Mouse (Mus musculus): ENCODE data around the gene Cd3d. TPM values are rescaled to one million over a fixed set of nuclear protein-coding genes. Genes with fewer than 3 reads are reported as not detected.

Gene Cd3d
- 831 TPM for polyA plus RNA-seq (2017; shearing (Covaris generic))

DNA sequence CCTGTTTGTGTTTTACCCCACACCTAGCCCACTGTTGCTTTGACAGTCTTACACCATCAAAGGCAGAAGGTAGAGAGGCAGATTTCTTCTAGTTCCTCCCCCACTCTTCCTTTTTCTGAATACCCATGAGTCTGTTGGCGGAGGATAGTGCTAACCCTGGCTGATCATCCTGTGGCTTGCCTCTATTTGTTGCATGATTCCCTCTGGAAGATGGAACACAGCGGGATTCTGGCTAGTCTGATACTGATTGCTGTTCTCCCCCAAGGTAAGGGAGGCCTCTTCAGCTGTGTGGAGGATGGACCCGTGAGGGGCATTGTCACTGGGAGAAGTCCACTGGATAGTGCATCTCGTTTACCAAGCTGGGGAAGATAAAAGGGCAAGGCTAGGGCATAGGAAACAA lies at the start of gene Cd3d:
Gene Cd3d, plus strand, starts transcription at position 111 of the 400 bp plus-strand sequence.

DNA sequence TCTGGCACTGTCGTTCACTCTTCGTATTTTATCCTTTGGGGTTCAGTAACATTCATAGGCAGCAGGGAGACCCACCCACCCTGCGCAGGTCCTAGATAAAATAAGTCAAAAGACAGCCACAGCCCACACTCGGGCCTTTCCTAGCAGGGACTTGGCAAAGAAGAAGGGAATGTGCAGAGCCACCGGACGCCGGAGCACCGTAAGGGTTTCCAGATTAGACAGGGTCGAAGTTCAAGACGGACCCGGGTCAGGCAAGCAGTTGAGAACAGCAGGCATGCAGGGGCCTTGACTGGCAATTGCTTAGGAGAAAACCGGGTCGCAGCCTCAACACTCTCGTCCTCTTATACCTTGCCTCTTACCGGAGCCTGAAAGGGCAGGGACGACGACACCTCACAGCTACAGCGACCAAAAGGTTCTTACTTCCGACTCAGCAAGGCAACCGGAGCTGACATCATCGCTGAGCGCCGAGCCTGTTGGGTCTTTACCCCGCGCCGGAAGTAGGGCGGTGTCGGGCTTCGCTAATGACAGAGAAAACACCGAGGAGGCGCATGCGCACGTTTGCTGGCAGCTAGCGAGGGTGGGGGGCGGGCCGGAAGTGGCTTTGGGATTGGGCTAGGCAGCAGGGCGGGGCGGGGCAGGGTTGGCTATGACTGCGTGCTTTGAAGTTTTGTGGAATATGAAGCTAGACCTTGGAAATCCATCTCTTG lies 16.3 kb upstream of the Cd3d start, which contains the start of gene Ube4a:
Gene Ube4a, minus strand, starts transcription at position 475 of the 707 bp plus-strand sequence.

DNA sequence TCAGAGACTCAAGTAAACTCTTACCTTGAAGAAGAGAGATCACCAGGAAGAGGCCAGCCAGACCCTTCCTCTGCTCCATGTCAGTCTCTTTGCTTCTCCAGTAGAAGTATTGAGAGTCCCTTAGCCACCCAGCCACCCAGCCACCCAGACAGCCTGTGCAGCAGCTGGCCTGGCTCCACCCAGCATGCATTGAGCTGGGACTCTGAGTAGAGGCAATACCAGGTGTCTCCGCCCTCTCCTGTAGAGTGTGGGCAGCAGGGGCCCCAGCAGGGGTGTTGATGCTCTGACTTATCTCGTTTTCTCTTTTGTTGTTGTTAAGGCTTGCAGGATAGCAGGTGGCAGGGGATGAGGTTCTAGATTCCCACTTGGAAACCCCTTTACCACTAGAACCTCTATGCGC lies 1.3 kb upstream of the Cd3d start, which contains the start of gene Cd3g:
Gene Cd3g, minus strand, starts transcription at position 190 of the 400 bp plus-strand sequence.

DNA sequence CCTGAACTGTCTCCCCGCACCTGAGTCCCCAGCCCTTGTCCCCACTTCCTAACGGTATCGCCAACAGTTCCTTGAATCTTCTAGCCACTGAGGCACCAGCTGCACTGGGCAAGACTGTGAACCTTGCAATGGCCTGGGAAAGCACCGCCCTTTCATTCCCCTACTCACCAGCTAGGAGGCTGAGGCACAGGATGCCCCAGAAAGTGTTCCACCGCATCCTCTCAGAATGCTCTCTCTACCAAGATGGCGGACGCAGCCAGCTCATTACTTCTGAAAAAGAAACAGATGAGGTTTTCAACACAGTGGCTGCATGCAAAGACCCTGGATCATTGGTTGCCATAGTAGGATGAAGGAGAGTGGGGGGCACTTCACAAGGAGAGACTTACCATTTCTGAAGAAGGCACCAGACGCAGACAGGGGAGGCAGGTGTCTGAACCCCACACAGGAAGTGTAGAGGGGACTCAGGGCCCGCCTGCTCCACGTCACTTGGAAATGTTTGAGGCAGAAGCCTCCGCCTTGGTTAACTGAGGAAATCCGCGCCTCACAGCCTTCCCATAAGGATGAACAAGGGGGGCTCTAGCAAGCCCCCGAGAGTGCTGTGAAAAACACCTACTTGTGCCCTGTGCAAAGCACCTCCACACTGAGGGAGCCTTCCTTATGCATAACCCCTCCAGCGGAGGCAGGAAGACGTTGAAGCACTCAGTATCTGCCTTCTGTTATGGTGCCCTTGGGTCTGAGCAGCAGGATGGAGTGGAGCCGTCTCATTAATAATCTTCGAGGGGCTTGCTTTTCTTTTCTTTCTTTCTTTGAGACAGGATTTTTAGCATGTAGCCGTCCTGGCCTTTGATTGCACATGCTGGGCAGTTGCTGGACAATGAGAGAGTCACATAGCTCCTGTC lies 27.8 kb downstream of the Cd3d start, which contains the start of gene Cd3e:
Gene Cd3e, minus strand, starts transcription at position 448 of the 899 bp plus-strand sequence.

Other genes with a start within 250 kb of the Cd3d start
- gene Phldb1, start 246.6 kb upstream of the Cd3d start, polyA plus RNA-seq (2017; shearing (Covaris generic)): 0.72 TPM
- 158 TPM for gene Arcn1, start 213.9 kb upstream of the Cd3d start, polyA plus RNA-seq (2017; shearing (Covaris generic))
- 54.0 TPM for gene Ift46, start 213.9 kb upstream of the Cd3d start, polyA plus RNA-seq (2017; shearing (Covaris generic))
- 0.20 TPM for gene Tmem25, start 182.5 kb upstream of the Cd3d start, polyA plus RNA-seq (2017; shearing (Covaris generic))
- not detected for gene Ttc36, start 178.7 kb upstream of the Cd3d start, polyA plus RNA-seq (2017; shearing (Covaris generic))
- 96.1 TPM for gene Kmt2a, start 100.5 kb upstream of the Cd3d start, polyA plus RNA-seq (2017; shearing (Covaris generic))
- gene Atp5l, start 61.0 kb upstream of the Cd3d start, polyA plus RNA-seq (2017; shearing (Covaris generic)): 336 TPM
- 47.2 TPM for gene Ube4a, start 16.2 kb upstream of the Cd3d start, polyA plus RNA-seq (2017; shearing (Covaris generic))
- 1,221 TPM for gene Cd3g, start 1.4 kb upstream of the Cd3d start, polyA plus RNA-seq (2017; shearing (Covaris generic))
- 1,336 TPM for gene Cd3e, start 27.8 kb downstream of the Cd3d start, polyA plus RNA-seq (2017; shearing (Covaris generic))
- not detected for gene Mpzl2, start 58.0 kb downstream of the Cd3d start, polyA plus RNA-seq (2017; shearing (Covaris generic))
- 13.5 TPM for gene Mpzl3, start 73.4 kb downstream of the Cd3d start, polyA plus RNA-seq (2017; shearing (Covaris generic))
- gene Jaml, start 97.4 kb downstream of the Cd3d start, polyA plus RNA-seq (2017; shearing (Covaris generic)): 8.0 TPM
- 0.12 TPM for gene Scn2b, start 136.0 kb downstream of the Cd3d start, polyA plus RNA-seq (2017; shearing (Covaris generic))
- 0.14 TPM for gene Scn4b, start 156.6 kb downstream of the Cd3d start, polyA plus RNA-seq (2017; shearing (Covaris generic))
- gene BC049352, start 200.2 kb downstream of the Cd3d start, polyA plus RNA-seq (2017; shearing (Covaris generic)): 1.2 TPM
- gene Tmprss4, start 222.3 kb downstream of the Cd3d start, polyA plus RNA-seq (2017; shearing (Covaris generic)): not detected